Mouse (Mus musculus) cerebellum, adult 9-11 months (tissue): ENCODE measurements around the gene Gm20661.
A peak's percentile ranks its signal among the peaks of the same experiment; 100 is the strongest.
"Not testable (repeated sequence)": the region's sequence is repeated elsewhere in the genome, so short reads cannot be mapped to it uniquely, and the experiment has no call there.

Source experiments
- DNase-seq: peaks from one replicate; pipeline ENCODE4 v3.0.0; 2022

The Gm20661 gene

GRCm38 (mm10) chr9:108001922-108002770 lies 19.3 kb downstream of the Gm20661 start, which contains the start of gene Ip6k1:
Gene Ip6k1, plus strand, starts transcription at chr9:108002501.
- peak; percentile 100 for DNase-seq

- DNase-seq: no peak
Observed at GRCm38 (mm10) chr9:108002778-108003530, 20.1 kb downstream of the Gm20661 start.

- no peak for DNase-seq
Observed at GRCm38 (mm10) chr9:108003531-108003890, 20.7 kb downstream of the Gm20661 start.

- DNase-seq: no peak
Observed at GRCm38 (mm10) chr9:108008041-108008440, 25.2 kb downstream of the Gm20661 start.

GRCm38 (mm10) chr9:108010385-108010784 lies 27.5 kb downstream of the Gm20661 start:
- DNase-seq: no peak

GRCm38 (mm10) chr9:108013577-108013976 lies 30.7 kb downstream of the Gm20661 start:
- DNase-seq: not testable (repeated sequence)

GRCm38 (mm10) chr9:108017127-108017526 lies 34.3 kb downstream of the Gm20661 start:
- no peak for DNase-seq

- DNase-seq: no peak
Observed at GRCm38 (mm10) chr9:108020741-108021140, 37.9 kb downstream of the Gm20661 start.

- peak; percentile 28 for DNase-seq
Observed at GRCm38 (mm10) chr9:108023216-108023615, 40.4 kb downstream of the Gm20661 start.

GRCm38 (mm10) chr9:108026584-108026983 lies 43.7 kb downstream of the Gm20661 start:
- DNase-seq: no peak

GRCm38 (mm10) chr9:108027867-108028266 lies 45.0 kb downstream of the Gm20661 start:
- DNase-seq: no peak

- no peak for DNase-seq
Observed at GRCm38 (mm10) chr9:108032126-108032525, 49.3 kb downstream of the Gm20661 start.

GRCm38 (mm10) chr9:108035331-108036156 lies 52.7 kb downstream of the Gm20661 start:
- no peak for DNase-seq
